Mouse (Mus musculus) brown adipose tissue, adult 24 weeks (tissue): ENCODE results near the gene Tac4. TPM values are rescaled to one million over a fixed set of nuclear protein-coding genes. Genes with fewer than 3 reads are reported as not detected.

Source experiments
- H3K27ac ChIP-seq: fragments of 200-500 bp; replicated peaks from 2 replicates; pipeline ENCODE4 v1.5.1; 2012; ENCODE audit warnings: low read depth, mild to moderate bottlenecking, low read length
- H3K4me1 ChIP-seq: fragments of 200-500 bp; 2 replicates; pipeline ENCODE4 v1.6.1; 2012; ENCODE audit warnings: low read length, mixed read lengths; ENCODE audit not compliant: control insufficient read depth, insufficient read depth, insufficient read length
- H3K4me3 ChIP-seq: fragments of 200-500 bp; 2 replicates; pipeline ENCODE4 v1.5.1; 2012; ENCODE audit warnings: low read depth, mild to moderate bottlenecking, low read length, moderate library complexity; ENCODE audit not compliant: insufficient read depth
- polyA plus RNA-seq: library from polyadenylated mRNA; stranded (reverse); fragments of >200 nt; gene quantifications from 2 replicates; pipeline ENCODE4 v1.2.4, GENCODE M21; 2012; ENCODE audit not compliant: missing spikeins, insufficient read depth, insufficient read length

Gene Tac4
- not detected in 2 replicates for polyA plus RNA-seq

DNA sequence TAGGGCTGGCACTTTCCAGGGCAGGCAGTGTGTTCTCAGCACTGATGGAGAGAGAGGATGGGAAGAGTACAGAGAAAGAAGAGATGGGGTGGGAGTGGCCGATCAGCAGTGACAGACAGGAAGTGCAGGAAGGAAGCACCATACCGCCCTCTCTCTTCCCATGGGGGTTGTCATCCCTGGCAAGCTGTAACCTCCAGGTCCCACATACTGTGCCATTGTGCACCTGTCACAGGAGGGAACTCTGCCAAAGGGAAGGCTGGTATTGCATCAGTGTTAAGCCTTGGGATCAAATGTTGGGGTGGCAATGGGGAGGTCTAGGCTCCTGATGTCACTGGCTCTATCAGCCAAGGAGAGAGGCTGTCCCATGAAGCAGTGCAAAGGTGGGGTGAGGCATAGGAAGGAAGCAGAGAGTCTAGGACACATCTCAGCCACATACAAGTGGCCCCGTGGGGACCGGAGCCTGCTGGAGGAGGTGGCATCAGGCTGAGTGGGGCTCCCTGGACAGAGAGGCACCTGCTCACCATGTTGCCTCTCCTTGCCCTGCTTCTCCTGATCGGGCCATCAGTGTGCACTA lies at the start of gene Tac4:
Tac4 (plus strand) TSS at position 352 of the 574 bp plus-strand sequence.
- Histone ChIP-seq H3K4me3 (no peak within 1 kb of the TSS), H3K4me1 (peaks cover 5% of the 10 kb centered on the region), H3K27ac (no peak within 1 kb of the TSS)

DNA sequence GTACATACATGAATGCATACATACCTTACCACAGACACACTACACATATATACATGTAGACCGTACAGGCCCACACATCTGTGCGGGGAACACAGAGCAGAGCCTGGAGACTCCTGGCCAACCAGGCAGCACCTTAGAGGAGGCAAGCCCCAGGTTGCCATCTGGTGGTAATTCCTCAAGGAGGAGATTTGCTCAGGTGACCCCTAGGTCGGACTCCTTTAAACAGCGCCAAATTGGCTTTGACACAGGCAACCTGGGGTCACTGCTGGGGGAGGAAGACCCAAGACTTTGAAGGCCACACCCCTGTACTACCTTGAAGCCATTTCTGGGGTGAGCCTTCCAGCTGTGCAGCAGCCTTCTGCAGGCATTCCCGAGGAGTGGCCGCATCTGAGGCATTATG lies 47.7 kb upstream of the Tac4 start:
- Histone ChIP-seq H3K4me1 (no peaks in the 10 kb centered on the region), H3K4me3 (no peak overlapping the region), H3K27ac (no peak overlapping the region)

- Histone ChIP-seq H3K4me3 (no peak overlapping the region), H3K27ac (no peak overlapping the region), H3K4me1 (no peaks in the 10 kb centered on the region)
Observed at GRCm38 (mm10) chr11:95214305-95214704, 47.0 kb upstream of the Tac4 start.

DNA sequence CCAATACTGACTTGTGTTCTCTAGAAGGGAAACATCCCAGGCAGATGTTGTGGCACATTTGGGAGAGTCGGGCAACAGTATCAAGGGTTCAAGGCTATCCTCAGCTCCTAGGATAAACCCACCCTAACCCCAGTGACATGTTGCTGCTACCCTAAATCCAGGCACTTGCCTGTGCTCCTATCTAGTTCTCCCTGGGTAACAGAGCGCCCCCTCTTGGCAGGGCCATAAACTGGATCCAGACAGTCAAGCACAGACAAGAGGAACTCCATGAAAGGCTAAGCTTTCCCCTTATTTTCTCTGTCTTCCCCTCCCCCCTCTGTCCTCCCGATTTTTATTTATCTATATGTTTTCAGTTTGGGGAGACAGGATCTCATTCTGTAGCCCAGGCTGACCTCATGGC lies 45.1 kb upstream of the Tac4 start:
- Histone ChIP-seq H3K4me3 (no peak overlapping the region), H3K27ac (no peak overlapping the region), H3K4me1 (no peaks in the 10 kb centered on the region)

- H3K4me3 ChIP-seq = no peak overlapping the region
- no peak overlapping the region for H3K27ac ChIP-seq
- no peaks in the 10 kb centered on the region for H3K4me1 ChIP-seq
Observed at GRCm38 (mm10) chr11:95219111-95219510, 42.2 kb upstream of the Tac4 start.

DNA sequence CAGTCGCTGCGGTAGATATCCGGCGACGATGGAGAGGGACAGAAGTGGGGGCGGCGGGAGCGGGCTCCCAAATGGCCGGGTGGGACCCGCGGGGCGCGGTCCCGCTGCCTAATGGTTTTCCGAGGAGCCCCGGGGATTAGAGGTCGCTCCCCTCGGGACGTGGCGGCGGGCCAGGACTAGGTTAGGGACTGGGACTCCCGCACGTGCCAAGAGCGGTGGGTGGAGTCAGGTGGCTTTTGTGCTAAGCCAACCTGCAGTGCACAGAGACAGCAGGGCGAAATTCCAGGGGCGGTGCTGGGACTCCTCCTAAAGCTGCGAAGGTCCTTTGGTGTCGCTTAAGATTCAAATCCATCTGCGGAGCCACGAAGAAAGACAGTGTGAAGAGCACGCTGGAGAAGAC lies 37.9 kb upstream of the Tac4 start:
- H3K4me1 ChIP-seq = no peaks in the 10 kb centered on the region
- no peak overlapping the region for H3K4me3 ChIP-seq

GRCm38 (mm10) chr11:95224124-95224893 lies 37.0 kb upstream of the Tac4 start:
- Histone ChIP-seq H3K4me1 (no peaks in the 10 kb centered on the region), H3K27ac (no peak overlapping the region), H3K4me3 (no peak overlapping the region)

More for the DNA sequence above, 37.9 kb upstream of the Tac4 start:
- no peak overlapping the region for H3K27ac ChIP-seq

DNA sequence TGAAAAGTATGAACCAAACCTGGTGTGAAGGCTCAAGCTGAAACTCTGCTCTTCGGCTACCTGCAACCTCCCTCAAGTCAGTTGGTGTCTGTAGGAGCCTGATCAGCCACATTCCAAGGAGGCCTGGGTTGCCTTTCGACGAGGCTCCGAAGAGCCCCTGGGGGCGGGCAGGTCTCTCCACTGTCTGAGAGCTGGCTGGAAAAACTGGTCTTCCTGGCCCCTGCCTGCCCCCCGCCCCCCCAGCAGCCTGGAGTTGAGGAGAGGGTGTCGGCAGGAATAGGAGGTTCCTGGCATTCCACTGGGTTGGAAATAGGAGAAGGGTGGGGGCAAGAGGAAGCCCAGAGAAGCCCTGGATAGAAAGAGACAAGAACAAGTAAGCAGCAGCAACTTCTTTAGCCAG lies 35.9 kb upstream of the Tac4 start:
- no peak overlapping the region for H3K4me3 ChIP-seq
- H3K27ac ChIP-seq = no peak overlapping the region
- H3K4me1 ChIP-seq = no peaks in the 10 kb centered on the region

DNA sequence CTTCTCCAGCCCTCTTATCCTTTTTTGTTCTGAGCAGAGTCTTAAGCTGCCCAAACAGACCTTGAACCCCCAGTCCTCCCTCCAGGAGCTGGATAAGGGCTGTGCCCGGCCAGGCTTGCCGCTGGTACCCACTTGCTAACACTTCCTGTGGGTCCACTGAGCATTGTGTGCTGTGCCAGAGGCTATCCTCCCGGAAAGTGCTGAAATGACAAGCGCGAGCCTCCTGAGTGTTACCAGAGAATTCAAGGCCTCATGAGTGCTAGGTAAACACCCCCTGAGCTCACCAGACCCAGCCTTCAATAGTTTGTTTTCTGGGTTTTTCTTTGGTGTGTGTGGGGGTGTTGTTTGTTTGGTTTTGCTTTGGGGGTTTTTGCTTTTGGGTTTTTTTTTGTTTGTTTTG lies 33.9 kb upstream of the Tac4 start:
- no peak overlapping the region for H3K27ac ChIP-seq
- H3K4me3 ChIP-seq = no peak overlapping the region
- no peaks in the 10 kb centered on the region for H3K4me1 ChIP-seq

GRCm38 (mm10) chr11:95231688-95232328 lies 29.5 kb upstream of the Tac4 start:
- Histone ChIP-seq H3K4me1 (no peaks in the 10 kb centered on the region), H3K4me3 (no peak overlapping the region), H3K27ac (no peak overlapping the region)

GRCm38 (mm10) chr11:95232329-95232696 lies 29.0 kb upstream of the Tac4 start:
- H3K4me1 ChIP-seq = no peaks in the 10 kb centered on the region
- no peak overlapping the region for H3K27ac ChIP-seq
- H3K4me3 ChIP-seq = no peak overlapping the region

GRCm38 (mm10) chr11:95238477-95238876 lies 22.9 kb upstream of the Tac4 start:
- no peak overlapping the region for H3K27ac ChIP-seq
- no peaks in the 10 kb centered on the region for H3K4me1 ChIP-seq
- no peak overlapping the region for H3K4me3 ChIP-seq

- H3K4me3 ChIP-seq = no peak overlapping the region
- no peak overlapping the region for H3K27ac ChIP-seq
- H3K4me1 ChIP-seq = no peaks in the 10 kb centered on the region
Observed at GRCm38 (mm10) chr11:95242653-95243052, 18.7 kb upstream of the Tac4 start.

GRCm38 (mm10) chr11:95245456-95245855 lies 15.9 kb upstream of the Tac4 start:
- H3K4me3 ChIP-seq = no peak overlapping the region
- no peak overlapping the region for H3K27ac ChIP-seq
- no peaks in the 10 kb centered on the region for H3K4me1 ChIP-seq

DNA sequence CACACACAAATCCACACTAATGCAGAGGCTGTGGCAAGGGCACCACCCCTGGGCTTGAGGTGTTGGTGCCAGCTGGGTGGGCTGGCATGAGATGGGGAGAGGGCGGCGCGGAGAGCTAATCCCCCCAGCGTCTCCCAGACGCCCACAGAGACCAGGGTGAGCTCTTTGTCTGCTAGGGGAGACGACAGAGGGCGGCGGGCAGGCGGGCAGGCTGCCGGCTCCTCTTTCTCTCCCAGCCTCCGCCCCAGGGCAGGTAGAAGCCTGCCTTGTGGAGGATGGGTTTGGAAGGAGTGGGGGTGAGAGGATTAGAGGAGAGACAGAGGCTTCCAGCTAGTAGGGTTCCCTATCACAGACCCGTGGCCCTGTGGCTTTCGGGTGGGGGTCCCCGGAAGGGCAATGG lies 14.3 kb upstream of the Tac4 start:
- Histone ChIP-seq H3K27ac (no peak overlapping the region), H3K4me3 (no peak overlapping the region), H3K4me1 (no peaks in the 10 kb centered on the region)

- Histone ChIP-seq H3K27ac (no peak overlapping the region), H3K4me1 (no peaks in the 10 kb centered on the region), H3K4me3 (no peak overlapping the region)
Observed at GRCm38 (mm10) chr11:95250110-95250509, 11.2 kb upstream of the Tac4 start.
